Mouse (Mus musculus) urinary bladder, adult 2 months (tissue): ENCODE data around the gene Tlx1. TPM values are rescaled to one million over a fixed set of nuclear protein-coding genes. Genes with fewer than 3 reads are reported as not detected.

Experiments used
- DNase-seq: peaks from one replicate; pipeline ENCODE4 v3.0.0; 2022; ENCODE audit warnings: low spot score
- polyA plus RNA-seq: library from polyadenylated mRNA; depleted of rRNA; stranded (reverse); fragments of >200 nt; gene quantifications from 2 replicates; pipeline ENCODE4 v1.2.3, GENCODE M21; 2012; rRNA removed

The Tlx1 gene
- polyA plus RNA-seq, 1 experiment: not detected

DNA sequence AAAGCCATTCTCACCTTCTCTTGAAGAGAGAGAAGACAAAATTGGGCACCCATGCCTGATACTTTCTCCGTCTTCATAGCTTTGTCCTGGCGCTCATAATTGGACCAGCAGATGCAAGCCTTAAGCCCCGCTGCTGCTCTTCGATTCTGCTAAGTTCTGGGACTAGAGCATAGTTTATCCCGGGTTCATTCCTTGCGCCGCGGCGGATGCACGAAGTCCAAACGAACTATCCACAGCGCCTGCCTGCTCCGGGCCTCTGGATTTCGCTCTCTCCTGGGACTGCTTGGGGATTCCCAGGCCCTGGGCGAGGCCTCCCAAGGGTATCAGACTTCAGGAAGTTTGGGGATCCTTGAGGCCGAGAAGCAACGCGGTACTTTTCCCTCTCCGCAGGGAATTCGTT, 8.4 kb downstream of the Tlx1 start:
- DNase-seq: no peak

DNA sequence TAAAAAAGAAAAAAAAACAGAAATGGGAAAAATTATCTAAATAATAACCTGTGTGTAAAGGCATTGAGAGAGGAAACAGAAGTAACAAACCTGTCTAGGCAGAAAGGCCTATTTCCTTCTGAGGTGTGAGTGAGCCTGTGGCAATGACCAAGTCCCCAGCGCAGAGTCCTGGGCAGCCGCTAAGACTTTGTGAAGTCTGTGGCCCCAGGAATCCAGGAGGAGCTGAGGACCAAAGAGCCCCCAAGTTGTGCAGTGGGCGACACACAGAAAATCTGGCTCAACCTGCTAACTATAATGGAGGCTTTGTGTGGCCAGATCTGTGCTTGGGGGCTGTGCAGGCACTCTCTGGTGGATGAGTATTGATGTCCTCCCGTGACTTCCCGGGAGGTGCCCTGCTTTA, 9.0 kb downstream of the Tlx1 start:
- DNase-seq: no peak

DNA sequence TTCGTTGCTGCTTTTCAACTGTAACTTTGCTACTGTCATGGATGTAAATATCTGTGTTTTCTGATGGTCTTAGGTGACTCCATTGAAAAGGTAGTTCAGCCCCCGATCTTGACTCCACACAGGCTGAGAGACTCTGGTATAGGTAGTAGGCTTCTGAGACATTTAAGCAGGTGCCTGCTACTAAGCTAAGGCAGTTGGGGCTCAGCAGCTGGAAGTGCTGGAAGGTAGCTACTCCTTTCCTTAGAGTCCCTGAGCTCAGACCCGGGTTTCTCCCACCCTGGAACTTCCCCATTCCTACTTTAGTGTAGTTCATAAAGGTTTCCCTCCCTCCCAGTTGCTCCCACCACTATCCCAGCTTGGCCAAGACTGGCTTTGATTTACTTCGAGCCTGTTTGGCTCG, 9.5 kb downstream of the Tlx1 start:
- DNase-seq: no peak

DNA sequence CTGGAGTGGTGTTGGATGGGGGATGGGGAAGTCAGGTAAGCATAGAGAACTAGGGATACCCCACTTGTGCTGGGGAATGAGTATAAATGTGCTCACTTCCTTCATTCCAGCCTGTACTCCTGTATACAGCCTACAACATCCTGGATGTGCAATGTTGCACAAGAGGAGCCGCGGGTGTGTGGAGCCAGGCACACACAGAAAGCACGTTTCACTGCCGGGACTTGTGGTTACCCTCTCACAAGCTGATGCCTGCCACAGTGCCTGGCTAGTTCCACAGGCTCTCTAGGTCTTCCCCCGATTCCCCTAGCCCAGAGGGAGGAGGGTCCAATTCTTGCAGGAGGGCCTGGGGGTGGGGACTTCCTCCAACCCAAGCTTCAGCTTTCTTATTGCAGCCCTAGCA, 10.0 kb downstream of the Tlx1 start:
- no peak for DNase-seq

DNA sequence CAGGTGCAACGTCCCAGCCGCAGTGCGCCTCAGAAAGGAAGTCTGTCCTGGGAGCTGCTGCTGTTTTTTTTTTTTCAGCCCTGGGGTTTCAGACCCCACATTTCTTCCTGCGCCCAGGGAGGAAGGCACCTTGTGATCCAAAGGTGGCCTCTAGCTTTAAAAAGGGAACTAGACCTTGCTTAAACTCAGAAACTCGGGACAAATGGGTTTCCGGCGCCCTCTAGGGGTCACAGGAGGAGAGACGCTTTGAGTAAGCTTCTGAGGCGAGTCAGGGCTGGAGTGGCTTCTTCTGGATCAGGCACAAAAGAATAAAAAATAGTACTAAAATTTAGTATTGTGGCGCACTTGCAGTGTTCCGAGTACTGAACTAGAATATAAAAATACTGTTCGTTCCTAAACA, 10.6 kb downstream of the Tlx1 start:
- DNase-seq: no peak

DNA sequence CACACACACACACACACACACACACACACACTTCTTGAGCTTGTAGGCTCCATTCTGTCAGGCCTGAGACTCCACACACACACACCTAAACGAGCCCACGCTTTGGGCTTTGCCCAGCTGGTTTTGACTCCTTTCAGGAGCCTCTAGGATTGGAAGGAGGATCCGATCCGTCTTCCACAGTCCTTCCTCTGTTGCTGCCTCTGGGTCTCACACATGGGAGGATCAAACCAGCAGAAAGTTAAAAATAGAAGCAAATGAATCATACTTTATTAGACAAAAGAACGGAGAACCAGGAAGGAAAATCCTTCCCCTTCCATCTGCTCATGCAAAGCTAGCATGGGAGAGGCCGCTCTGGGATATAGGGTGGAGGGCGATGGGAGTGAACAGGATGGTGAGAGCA, 11.7 kb downstream of the Tlx1 start:
- DNase-seq: no peak

DNA sequence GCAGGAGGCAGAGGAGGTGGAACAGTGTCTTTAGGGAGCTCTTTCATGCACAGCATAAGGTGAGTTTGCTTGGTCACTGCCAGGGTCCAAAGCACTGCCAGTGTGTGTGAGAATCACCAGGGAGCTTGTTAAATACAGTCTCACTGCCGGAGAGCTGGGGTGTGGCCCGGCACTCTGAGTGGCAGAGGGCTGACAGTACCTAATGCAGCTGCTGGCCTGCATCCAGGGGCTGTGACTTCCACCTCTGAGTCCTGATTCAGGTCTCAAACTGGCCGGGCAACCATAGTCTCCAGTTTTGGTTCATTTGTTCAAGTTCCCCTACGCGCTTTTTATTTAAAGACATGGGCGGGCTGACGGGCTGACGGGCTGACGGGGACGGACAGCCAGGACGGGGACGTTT, 12.4 kb downstream of the Tlx1 start:
- DNase-seq: no peak

DNA sequence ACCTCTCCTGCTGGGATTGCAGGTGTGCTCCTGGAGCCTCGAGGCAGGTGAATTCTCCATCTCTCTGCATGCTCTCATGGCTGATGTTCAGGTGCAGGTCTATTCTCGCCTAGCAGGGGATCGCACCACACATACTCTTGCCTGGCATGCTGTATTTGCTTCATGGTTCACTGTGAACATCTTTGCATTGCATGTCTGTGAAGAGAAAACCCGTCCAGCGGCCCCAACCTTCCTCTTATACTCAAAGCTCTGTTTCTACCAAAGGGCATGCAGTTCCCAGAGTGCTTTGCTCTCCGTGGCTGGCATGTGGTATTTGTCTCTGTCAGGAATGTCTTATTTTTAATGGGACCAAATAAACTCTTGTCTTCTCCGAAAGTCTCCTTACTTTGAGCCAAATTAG, 20.0 kb downstream of the Tlx1 start:
- DNase-seq: no peak

DNA sequence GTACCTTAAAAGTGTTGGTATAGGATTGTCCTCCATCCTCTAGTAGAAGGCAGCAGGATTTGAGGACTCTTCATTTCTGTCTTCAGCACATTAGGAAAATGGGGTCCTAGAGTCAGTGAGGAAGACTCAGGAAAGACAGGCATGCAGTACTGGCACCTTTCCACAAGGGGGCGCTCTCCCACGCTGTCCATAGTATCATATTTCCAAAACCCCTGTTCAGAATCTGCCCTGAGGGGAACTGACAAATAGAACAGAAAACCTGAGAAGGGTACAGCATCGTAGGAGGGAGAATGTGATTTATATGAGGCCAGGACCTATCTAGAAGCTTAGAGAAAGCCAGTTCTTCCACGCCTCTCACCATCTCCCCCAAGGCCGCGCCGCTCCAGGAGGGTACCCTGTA, 24.3 kb downstream of the Tlx1 start:
- no peak for DNase-seq

DNA sequence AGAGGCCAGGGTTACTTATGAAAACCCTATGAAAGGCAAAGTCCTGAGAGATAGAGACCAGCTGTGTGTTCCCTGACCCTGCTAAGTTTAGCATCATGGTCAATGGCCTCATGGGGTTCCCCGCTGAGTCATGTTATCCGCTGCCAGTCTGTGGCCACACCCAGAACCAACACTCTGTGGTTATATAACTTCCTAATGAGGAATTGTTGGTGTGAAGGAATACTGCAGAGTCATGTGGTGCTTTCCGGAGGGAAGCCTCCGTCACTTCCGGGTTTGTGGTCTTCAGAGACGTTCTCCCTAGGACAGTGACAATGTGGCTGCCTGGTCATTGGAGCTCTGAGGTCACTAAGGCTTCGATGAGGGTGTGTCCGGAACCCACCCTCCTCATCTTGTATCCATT, 25.8 kb downstream of the Tlx1 start:
- DNase-seq: no peak

DNA sequence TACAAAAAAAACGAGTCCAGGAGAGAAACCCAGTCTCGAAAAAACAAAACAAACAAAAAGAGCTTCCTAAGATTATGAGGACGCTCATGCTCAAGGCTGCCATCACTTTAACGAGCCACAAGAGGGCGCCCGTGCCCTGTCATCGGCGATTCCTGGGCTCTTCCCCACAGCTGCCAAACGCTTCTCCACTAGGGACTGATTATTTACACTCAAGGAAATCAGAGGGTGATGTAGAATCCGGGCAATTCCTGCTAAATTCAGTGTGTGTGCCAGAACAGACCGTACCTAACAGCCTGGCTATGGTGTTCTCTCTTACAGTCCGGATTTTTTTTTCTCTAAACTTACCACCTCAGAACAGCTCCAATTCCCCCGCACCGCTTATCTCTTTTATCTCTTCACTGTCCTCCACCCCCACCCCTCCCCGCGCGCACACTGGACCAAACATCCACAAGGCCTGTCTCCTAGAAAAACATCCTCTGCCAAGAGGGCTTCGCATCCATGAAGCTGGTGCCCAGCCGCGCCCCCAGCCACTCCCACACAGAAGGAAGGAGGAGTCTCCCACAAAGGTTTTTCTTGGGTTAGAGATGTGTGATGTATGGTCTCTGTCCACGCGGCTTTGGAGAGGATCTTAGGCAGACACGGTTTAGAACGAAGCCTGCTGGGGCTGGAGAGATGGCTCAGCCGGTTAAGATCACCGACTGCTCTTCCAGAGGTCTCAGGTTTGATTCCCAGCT, 26.7 kb downstream of the Tlx1 start:
- no peak for DNase-seq

DNA sequence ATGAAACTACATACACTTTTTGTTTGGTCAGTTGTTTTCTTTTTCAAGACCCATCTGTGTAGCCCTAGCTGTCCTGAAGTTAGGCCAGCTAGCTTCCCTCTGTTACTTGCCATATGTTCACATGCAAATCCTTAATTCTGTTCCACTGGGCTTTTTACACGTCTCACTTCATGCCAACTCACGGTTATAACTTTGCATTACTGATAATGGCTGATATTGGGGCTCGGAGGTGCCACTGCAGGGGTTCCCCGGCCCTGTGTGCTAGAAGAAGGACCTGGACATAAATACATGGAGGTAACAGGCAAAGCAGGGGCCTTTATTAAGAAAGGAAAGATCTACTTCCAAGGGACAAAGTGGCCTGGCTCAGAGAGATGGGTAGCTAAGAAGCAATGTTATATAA, 29.0 kb downstream of the Tlx1 start:
- no peak for DNase-seq

DNA sequence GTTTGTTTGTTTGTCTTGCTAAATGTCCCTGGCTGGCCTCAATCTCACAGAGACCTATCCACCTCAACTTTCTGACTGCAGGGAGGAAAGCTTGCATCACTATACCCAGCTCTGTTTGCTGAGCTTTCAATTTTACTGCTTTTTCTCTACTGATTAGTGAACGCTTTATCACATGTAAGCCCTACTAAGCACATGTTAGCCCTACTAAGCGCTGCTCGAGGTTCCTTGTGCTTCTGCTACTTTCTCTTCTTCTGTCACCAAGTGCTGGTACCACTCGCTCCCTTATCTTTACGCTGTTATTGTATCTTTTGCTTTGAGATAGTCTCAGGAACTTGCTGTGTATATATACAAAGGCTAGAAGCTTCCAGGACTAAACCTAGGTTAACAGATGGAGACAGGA, 30.0 kb downstream of the Tlx1 start:
- DNase-seq: no peak

DNA sequence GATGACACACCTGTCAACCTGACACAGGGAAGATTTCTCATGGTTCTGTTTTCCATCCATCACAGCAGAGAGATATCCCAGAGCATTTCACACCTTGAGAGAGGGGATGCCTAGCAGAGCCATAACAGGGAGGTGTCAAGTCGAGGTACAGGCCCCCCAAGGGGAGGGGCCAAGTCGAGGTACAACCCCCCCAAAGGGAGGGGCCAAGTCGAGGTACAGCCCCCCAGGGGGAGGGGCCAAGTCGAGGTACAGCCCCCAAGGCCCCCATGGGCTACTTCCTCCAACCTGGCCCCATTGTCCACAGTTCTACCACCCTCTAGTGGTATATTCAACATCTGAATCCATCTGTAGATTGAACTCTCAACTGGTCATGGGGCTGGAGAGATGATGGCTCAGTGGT, 44.2 kb downstream of the Tlx1 start:
- DNase-seq: no peak

DNA sequence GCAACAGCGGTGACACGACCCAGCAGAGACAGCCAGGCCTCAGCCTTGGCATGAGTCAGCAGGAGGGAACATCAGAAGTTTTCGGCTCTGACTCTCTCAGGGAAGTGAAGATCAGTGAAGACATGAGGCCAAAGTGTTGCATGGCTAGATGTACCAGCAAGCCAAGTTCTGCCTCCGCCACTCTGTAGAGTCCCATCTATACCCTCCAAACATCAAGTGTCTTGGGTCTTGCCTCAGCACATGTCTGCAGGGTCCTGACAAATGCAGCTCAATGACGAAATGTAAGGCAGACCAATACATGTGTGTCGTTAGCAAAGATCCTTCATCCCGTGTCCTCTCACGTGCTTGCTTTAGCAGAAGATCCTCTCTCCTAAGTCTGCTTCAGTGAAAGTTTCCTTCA, 46.5 kb downstream of the Tlx1 start:
- DNase-seq: no peak

DNA sequence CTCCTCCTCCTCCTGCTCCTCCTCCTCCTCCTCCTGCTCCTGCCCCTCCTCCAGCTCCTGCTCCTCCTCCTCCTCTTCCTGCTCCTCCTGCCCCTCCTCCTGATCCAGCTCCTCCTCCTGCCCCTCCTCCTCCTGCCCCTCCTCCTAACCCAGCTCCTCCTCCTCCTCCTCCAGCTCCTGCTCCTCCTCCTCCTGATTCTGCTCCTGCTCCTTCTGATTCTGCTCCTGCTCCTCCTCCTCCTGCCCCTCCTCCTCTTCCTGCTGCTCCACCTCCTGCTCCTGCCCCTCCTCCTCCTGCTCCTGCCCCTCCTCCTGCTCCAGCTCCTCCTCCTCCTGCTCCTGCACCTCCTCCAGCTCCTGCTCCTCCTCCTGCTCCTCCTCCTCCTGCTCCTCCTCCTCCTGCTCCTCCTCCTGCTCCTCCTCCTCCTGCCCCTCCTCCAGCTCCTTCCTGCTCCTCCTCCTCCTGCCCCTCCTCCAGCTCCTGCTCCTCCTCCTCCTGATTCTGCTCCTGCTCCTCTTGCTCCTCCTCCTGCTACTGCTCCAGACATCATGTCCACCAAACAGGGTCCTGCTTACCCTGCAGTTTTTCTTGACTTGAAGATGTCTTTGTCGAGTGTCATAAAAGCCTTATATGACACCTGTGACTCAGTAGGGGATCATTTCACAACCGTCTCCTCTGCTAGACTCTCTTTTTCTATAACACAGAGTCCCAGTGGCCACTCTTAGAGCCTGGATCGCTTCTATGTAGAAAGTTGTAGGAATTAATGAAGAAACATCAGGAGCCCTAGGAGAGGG, 55.0 kb downstream of the Tlx1 start:
- DNase-seq: no peak

Other genes with a start within 250 kb of the Tlx1 start
- 18.1 and 18.5 TPM in 2 replicates for gene Slf2, start 219.5 kb upstream of the Tlx1 start, polyA plus RNA-seq
- 61.6 and 68.4 TPM in 2 replicates for gene Sema4g, start 161.6 kb upstream of the Tlx1 start, polyA plus RNA-seq
- gene Twnk, start 145.0 kb upstream of the Tlx1 start, polyA plus RNA-seq: 11.1 and 13.9 TPM in 2 replicates
- gene Mrpl43, start 144.2 kb upstream of the Tlx1 start, polyA plus RNA-seq: 54.6 and 64.0 TPM in 2 replicates
- gene Lzts2, start 136.3 kb upstream of the Tlx1 start, polyA plus RNA-seq: 54.3 and 71.9 TPM in 2 replicates
- 0.99 and 1.1 TPM in 2 replicates for gene Pdzd7, start 105.0 kb upstream of the Tlx1 start, polyA plus RNA-seq
- 46.3 and 51.2 TPM in 2 replicates for gene Sfxn3, start 103.2 kb upstream of the Tlx1 start, polyA plus RNA-seq
- gene Kazald1, start 75.4 kb upstream of the Tlx1 start, polyA plus RNA-seq: 24.9 and 25.1 TPM in 2 replicates
- 0.03 and 0.11 TPM in 2 replicates for gene Lbx1, start 85.1 kb downstream of the Tlx1 start, polyA plus RNA-seq
- gene Btrc, start 213.1 kb downstream of the Tlx1 start, polyA plus RNA-seq: 32.0 and 32.9 TPM in 2 replicates